Mouse (Mus musculus): ENCODE results near the gene Psma7. TPM values are rescaled to one million over a fixed set of nuclear protein-coding genes. Genes with fewer than 3 reads are reported as not detected.

Gene Psma7
- polyA plus RNA-seq, 1 experiment from 2014 or later = 665 TPM

GRCm38 (mm10) chr2:180069770-180070480 is 27.7 kb upstream of the Psma7 start:
- no peaks in the 10 kb centered on the region for H3K9me3 ChIP-seq
- H3K4me2 ChIP-seq = peak overlapping the region; percentile 88
- peak overlapping the region; percentile 90 for H3K27ac ChIP-seq
- peak overlapping the region; percentile 69 for H3K4me3 ChIP-seq
- ATAC-seq (ENCODE audit: low FRiP score) = peak; percentile 77
- no peaks in the 10 kb centered on the region for H3K27me3 ChIP-seq
- WGBS = 36% methylated on average over 20 of the region's 20 CpGs
- H3K36me3 ChIP-seq = peaks cover 32% of the 10 kb centered on the region
- peaks cover 18% of the 10 kb centered on the region for H3K4me1 ChIP-seq (replicated peaks)
- peak overlapping the region; percentile 84 for H3K9ac ChIP-seq

- WGBS = 97% methylated on average over 11 of the region's 11 CpGs
- H3K4me3 ChIP-seq = no peak overlapping the region
- H3K9ac ChIP-seq = no peak overlapping the region
- H3K4me1 ChIP-seq (replicated peaks) = no peaks in the 10 kb centered on the region
- H3K27ac ChIP-seq = no peak overlapping the region
- H3K4me2 ChIP-seq = no peak overlapping the region
- H3K36me3 ChIP-seq = peaks cover 84% of the 10 kb centered on the region
- H3K27me3 ChIP-seq = no peaks in the 10 kb centered on the region
- H3K9me3 ChIP-seq = no peaks in the 10 kb centered on the region
- ATAC-seq (ENCODE audit: low FRiP score) = no peak
Measured at GRCm38 (mm10) chr2:180063338-180064131, 21.3 kb upstream of the Psma7 start.

GRCm38 (mm10) chr2:180053001-180053400 is 10.8 kb upstream of the Psma7 start:
- Histone ChIP-seq H3K4me2 (no peak overlapping the region), H3K4me1 (replicated peaks) (peaks cover 15% of the 10 kb centered on the region), H3K9me3 (no peaks in the 10 kb centered on the region), H3K27ac (no peak overlapping the region), H3K4me3 (no peak overlapping the region), H3K27me3 (no peaks in the 10 kb centered on the region), H3K9ac (no peak overlapping the region), H3K36me3 (peaks cover 63% of the 10 kb centered on the region)
- ATAC-seq (ENCODE audit: low FRiP score) = no peak
- 95% methylated on average over 9 of the region's 9 CpGs for WGBS

- peaks cover 60% of the 10 kb centered on the region for H3K36me3 ChIP-seq
- H3K4me3 ChIP-seq = no peak overlapping the region
- no peaks in the 10 kb centered on the region for H3K9me3 ChIP-seq
- no peak; the same call in 1 of the 2 replicates for ATAC-seq (ENCODE audit: low FRiP score)
- peaks cover 15% of the 10 kb centered on the region for H3K4me1 ChIP-seq (replicated peaks)
- no peak overlapping the region for H3K4me2 ChIP-seq
- no peak overlapping the region for H3K9ac ChIP-seq
- H3K27me3 ChIP-seq = no peaks in the 10 kb centered on the region
- H3K27ac ChIP-seq = no peak overlapping the region
- 89% methylated on average over 14 of the region's 14 CpGs for WGBS
Measured at GRCm38 (mm10) chr2:180051986-180052733, 9.9 kb upstream of the Psma7 start.

GRCm38 (mm10) chr2:180050986-180051385 is 8.8 kb upstream of the Psma7 start:
- Histone ChIP-seq H3K4me1 (replicated peaks) (peaks cover 17% of the 10 kb centered on the region), H3K36me3 (peaks cover 60% of the 10 kb centered on the region), H3K9me3 (no peaks in the 10 kb centered on the region), H3K9ac (no peak overlapping the region), H3K4me3 (no peak overlapping the region), H3K27ac (no peak overlapping the region; the same call in 1 of the 2 replicates), H3K27me3 (no peaks in the 10 kb centered on the region), H3K4me2 (no peak overlapping the region)
- no peak for ATAC-seq (ENCODE audit: low FRiP score)
- WGBS = 26% methylated on average over 5 of the region's 5 CpGs

- no peak overlapping the region for H3K9ac ChIP-seq
- no peak overlapping the region for H3K4me2 ChIP-seq
- peaks cover 41% of the 10 kb centered on the region for H3K4me1 ChIP-seq (replicated peaks)
- no peaks in the 10 kb centered on the region for H3K27me3 ChIP-seq
- H3K9me3 ChIP-seq = no peaks in the 10 kb centered on the region
- WGBS = 93% methylated on average over 18 of the region's 18 CpGs
- ATAC-seq (ENCODE audit: low FRiP score) = no peak
- no peak overlapping the region for H3K27ac ChIP-seq
- peaks cover 31% of the 10 kb centered on the region for H3K36me3 ChIP-seq
- H3K4me3 ChIP-seq = no peak overlapping the region
Measured at GRCm38 (mm10) chr2:180047980-180048635, 5.9 kb upstream of the Psma7 start.

GRCm38 (mm10) chr2:180047580-180047979 is 5.3 kb upstream of the Psma7 start:
- no peak overlapping the region for H3K27ac ChIP-seq
- 93% methylated on average over 3 of the region's 3 CpGs for WGBS
- no peaks in the 10 kb centered on the region for H3K9me3 ChIP-seq
- H3K4me3 ChIP-seq = no peak overlapping the region
- no peak for ATAC-seq (ENCODE audit: low FRiP score)
- H3K9ac ChIP-seq = no peak overlapping the region
- peaks cover 26% of the 10 kb centered on the region for H3K36me3 ChIP-seq
- H3K4me1 ChIP-seq (replicated peaks) = peaks cover 41% of the 10 kb centered on the region
- H3K27me3 ChIP-seq = no peaks in the 10 kb centered on the region
- no peak overlapping the region for H3K4me2 ChIP-seq

- peak overlapping the region; percentile 19; the same call in 1 of the 2 replicates for H3K4me3 ChIP-seq
- H3K4me1 ChIP-seq (replicated peaks) = peaks cover 38% of the 10 kb centered on the region
- peak overlapping the region; percentile 81; the same call in 1 of the 2 replicates for H3K4me2 ChIP-seq
- H3K36me3 ChIP-seq = peaks cover 22% of the 10 kb centered on the region
- no peak for ATAC-seq (ENCODE audit: low FRiP score)
- 0 out of 2 replicates have a peak overlapping the region, but pooled peaks have one; percentile 23 for H3K27ac ChIP-seq
- WGBS = 53% methylated on average over 4 of the region's 4 CpGs
- no peaks in the 10 kb centered on the region for H3K27me3 ChIP-seq
- peak overlapping the region; percentile 29; the same call in 1 of the 2 replicates for H3K9ac ChIP-seq
- H3K9me3 ChIP-seq = no peaks in the 10 kb centered on the region
Measured at GRCm38 (mm10) chr2:180045283-180045682, 3.0 kb upstream of the Psma7 start.

- peak overlapping the region; percentile 98 for H3K9ac ChIP-seq
- peaks cover 52% of the 10 kb centered on the region for H3K4me1 ChIP-seq (replicated peaks)
- under 1% methylated on average over 59 of the region's 66 CpGs for WGBS
- peak overlapping the region; percentile 81 for H3K4me2 ChIP-seq
- H3K27ac ChIP-seq = peak overlapping the region; percentile 99
- H3K36me3 ChIP-seq = peaks cover 33% of the 10 kb centered on the region
- no peaks in the 10 kb centered on the region for H3K27me3 ChIP-seq
- ATAC-seq (ENCODE audit: low FRiP score) = peak; percentile 38
- H3K9me3 ChIP-seq = no peaks in the 10 kb centered on the region
- H3K4me3 ChIP-seq = peak overlapping the region; percentile 95
Measured at GRCm38 (mm10) chr2:180042858-180043515, 754 bp upstream of the Psma7 start.

- H3K4me1 ChIP-seq (replicated peaks) = peaks cover 52% of the 10 kb centered on the region
- peak overlapping the region; percentile 80 for H3K4me2 ChIP-seq
- WGBS = under 1% methylated on average over 60 of the region's 66 CpGs
- H3K9ac ChIP-seq = peak overlapping the region; percentile 98
- ATAC-seq (ENCODE audit: low FRiP score) = peak; percentile 66
- no peaks in the 10 kb centered on the region for H3K9me3 ChIP-seq
- peak overlapping the region; percentile 99 for H3K27ac ChIP-seq
- H3K27me3 ChIP-seq = no peaks in the 10 kb centered on the region
- H3K4me3 ChIP-seq = peak overlapping the region; percentile 95
- H3K36me3 ChIP-seq = peaks cover 37% of the 10 kb centered on the region
Measured at GRCm38 (mm10) chr2:180041577-180042255, 517 bp downstream of the Psma7 start.

GRCm38 (mm10) chr2:180040406-180040805 is 1.8 kb downstream of the Psma7 start:
- H3K27me3 ChIP-seq = no peaks in the 10 kb centered on the region
- peaks cover 46% of the 10 kb centered on the region for H3K4me1 ChIP-seq (replicated peaks)
- H3K4me3 ChIP-seq = peak overlapping the region; percentile 95
- 65% methylated on average over 6 of the region's 6 CpGs for WGBS
- ATAC-seq (ENCODE audit: low FRiP score) = no peak
- no peak overlapping the region for H3K27ac ChIP-seq
- peak overlapping the region; percentile 80 for H3K4me2 ChIP-seq
- H3K9me3 ChIP-seq = no peaks in the 10 kb centered on the region
- peaks cover 43% of the 10 kb centered on the region for H3K36me3 ChIP-seq
- H3K9ac ChIP-seq = peak overlapping the region; percentile 98
